Mouse (Mus musculus): ENCODE results near the gene Slc25a43.

Slc25a43 gene

GRCm38 (mm10) chrX:36743503-36744101 is at the start of gene Slc25a43:
Gene Slc25a43 (plus strand): TSS chrX:36743659.
- DNase-seq (ENCODE audit: inconsistent age in 2 of 2, low spot score in 1 of 2), result peak; percentile 34 to 74

GRCm38 (mm10) chrX:36740124-36740951 is 3.1 kb upstream of the Slc25a43 start:
- DNase-seq (ENCODE audit: inconsistent age in 2 of 2, low spot score in 1 of 2), result no peak

GRCm38 (mm10) chrX:36741278-36741677 is 2.2 kb upstream of the Slc25a43 start:
- no peak for DNase-seq (ENCODE audit: inconsistent age in 2 of 2, low spot score in 1 of 2)

- no peak for DNase-seq (ENCODE audit: inconsistent age in 2 of 2, low spot score in 1 of 2)
Observed at GRCm38 (mm10) chrX:36742744-36743143, 715 bp upstream of the Slc25a43 start.

- peak; percentile 31 to 69 for DNase-seq (ENCODE audit: inconsistent age in 2 of 2, low spot score in 1 of 2)
Observed at GRCm38 (mm10) chrX:36744735-36745134, 1.3 kb downstream of the Slc25a43 start.

GRCm38 (mm10) chrX:36745333-36745732 is 1.9 kb downstream of the Slc25a43 start:
- no peak for DNase-seq (ENCODE audit: inconsistent age in 2 of 2, low spot score in 1 of 2)

- no peak for DNase-seq (ENCODE audit: inconsistent age in 2 of 2, low spot score in 1 of 2)
Observed at GRCm38 (mm10) chrX:36746789-36747188, 3.3 kb downstream of the Slc25a43 start.

- no peak for DNase-seq (ENCODE audit: inconsistent age in 2 of 2, low spot score in 1 of 2)
Observed at GRCm38 (mm10) chrX:36748573-36748972, 5.1 kb downstream of the Slc25a43 start.

- DNase-seq (ENCODE audit: inconsistent age in 2 of 2, low spot score in 1 of 2), result no peak
Observed at GRCm38 (mm10) chrX:36749281-36749785, 5.9 kb downstream of the Slc25a43 start.

GRCm38 (mm10) chrX:36750591-36750990 is 7.1 kb downstream of the Slc25a43 start:
- no peak for DNase-seq (ENCODE audit: inconsistent age in 2 of 2, low spot score in 1 of 2)

- no peak for DNase-seq (ENCODE audit: inconsistent age in 2 of 2, low spot score in 1 of 2)
Observed at GRCm38 (mm10) chrX:36752586-36752985, 9.1 kb downstream of the Slc25a43 start.

GRCm38 (mm10) chrX:36757796-36758472 is 14.5 kb downstream of the Slc25a43 start:
- DNase-seq (ENCODE audit: inconsistent age in 2 of 2, low spot score in 1 of 2), result no peak

- DNase-seq (ENCODE audit: inconsistent age in 2 of 2, low spot score in 1 of 2), result peak; percentile 22 to 67
Observed at GRCm38 (mm10) chrX:36758566-36758965, 15.1 kb downstream of the Slc25a43 start.

GRCm38 (mm10) chrX:36760946-36761635 is 17.6 kb downstream of the Slc25a43 start:
- peak; percentile 18 to 78 for DNase-seq (ENCODE audit: inconsistent age in 2 of 2, low spot score in 1 of 2)

- DNase-seq (ENCODE audit: inconsistent age in 2 of 2, low spot score in 1 of 2), result no peak
Observed at GRCm38 (mm10) chrX:36762289-36762688, 18.8 kb downstream of the Slc25a43 start.

- DNase-seq (ENCODE audit: inconsistent age in 2 of 2, low spot score in 1 of 2), result no peak
Observed at GRCm38 (mm10) chrX:36762894-36763293, 19.4 kb downstream of the Slc25a43 start.

- DNase-seq (ENCODE audit: inconsistent age in 2 of 2, low spot score in 1 of 2), result no peak
Observed at GRCm38 (mm10) chrX:36763298-36763933, 20.0 kb downstream of the Slc25a43 start.

- no peak for DNase-seq (ENCODE audit: inconsistent age in 2 of 2, low spot score in 1 of 2)
Observed at GRCm38 (mm10) chrX:36763934-36764317, 20.5 kb downstream of the Slc25a43 start.

- DNase-seq (ENCODE audit: inconsistent age in 2 of 2, low spot score in 1 of 2), result no peak
Observed at GRCm38 (mm10) chrX:36767386-36767785, 23.9 kb downstream of the Slc25a43 start.

GRCm38 (mm10) chrX:36772591-36772990 is 29.1 kb downstream of the Slc25a43 start:
- DNase-seq (ENCODE audit: inconsistent age in 2 of 2, low spot score in 1 of 2), result no peak

GRCm38 (mm10) chrX:36775520-36775919 is 32.1 kb downstream of the Slc25a43 start:
- no peak for DNase-seq (ENCODE audit: inconsistent age in 2 of 2, low spot score in 1 of 2)

Data from adrenal gland, adult (tissue).